Mouse (Mus musculus) kidney, embryonic 16.5 days (tissue): Measurements from ENCODE around the gene Kirrel3. TPM values are rescaled to one million over a fixed set of nuclear protein-coding genes. Genes with fewer than 3 reads are reported as not detected.

Source experiments
- ATAC-seq: fragments of 200-750 bp; cut with Nextera tagmentation; 2 replicates; pipeline ENCODE4 v1.8.0; 2017; ENCODE audit warnings: moderate TSS enrichment; ENCODE audit not compliant: low FRiP score, low TSS enrichment
- H3K27ac ChIP-seq: fragments of 300-500 bp; sonication (generic); 2 replicates; pipeline ENCODE4 v1.5.1; 2014; ENCODE audit warnings: low read length
- H3K27me3 ChIP-seq: fragments of 300-500 bp; sonication (generic); 2 replicates; pipeline ENCODE4 v1.6.1; 2014; ENCODE audit warnings: low read length, control low read depth, mixed read lengths; ENCODE audit not compliant: insufficient read depth
- H3K36me3 ChIP-seq: fragments of 300-500 bp; sonication (generic); 2 replicates; pipeline ENCODE4 v1.6.1; 2014; ENCODE audit warnings: low read length, control low read depth, mixed read lengths; ENCODE audit not compliant: insufficient read depth
- H3K4me1 ChIP-seq: fragments of 300-500 bp; sonication (generic); 2 replicates; pipeline ENCODE4 v1.6.1; 2014; ENCODE audit warnings: low read length, control low read depth, mixed read lengths; ENCODE audit not compliant: insufficient read depth
- H3K4me2 ChIP-seq: fragments of 300-500 bp; sonication (generic); replicated peaks from 2 replicates; pipeline ENCODE4 v1.6.1; 2014; ENCODE audit warnings: low read depth, low read length
- H3K4me3 ChIP-seq: fragments of 300-500 bp; sonication (generic); 2 replicates; pipeline ENCODE4 v1.5.1; 2014; ENCODE audit warnings: mild to moderate bottlenecking, low read length
- H3K9ac ChIP-seq: fragments of 300-500 bp; sonication (generic); replicated peaks from 2 replicates; pipeline ENCODE4 v1.6.1; 2014; ENCODE audit warnings: low read length
- H3K9me3 ChIP-seq: fragments of 300-500 bp; sonication (generic); 2 replicates; pipeline ENCODE4 v1.6.1; 2016; ENCODE audit warnings: low read length, control low read depth
- WGBS: fragments of 180-500 bp; shearing (Covaris S2); extraction: QIAGEN DNeasy Blood & Tissue Kit; methylation state at CpG from one replicate; pipeline ENCODE4 v1.1.7; 2014; 5-methylcytosine and 5-hydroxymethylcytosine counted together
- polyA plus RNA-seq: library from polyadenylated mRNA; unstranded; fragments of >200 nt; fragmentation: Nextera tagmentation; extraction: Ambion mirVana; gene quantifications from 2 replicates; pipeline ENCODE4 v1.2.1, GENCODE M21; 2015

Gene Kirrel3
- polyA plus RNA-seq, 1 experiment from 2014 or later, result 2.6 TPM

DNA sequence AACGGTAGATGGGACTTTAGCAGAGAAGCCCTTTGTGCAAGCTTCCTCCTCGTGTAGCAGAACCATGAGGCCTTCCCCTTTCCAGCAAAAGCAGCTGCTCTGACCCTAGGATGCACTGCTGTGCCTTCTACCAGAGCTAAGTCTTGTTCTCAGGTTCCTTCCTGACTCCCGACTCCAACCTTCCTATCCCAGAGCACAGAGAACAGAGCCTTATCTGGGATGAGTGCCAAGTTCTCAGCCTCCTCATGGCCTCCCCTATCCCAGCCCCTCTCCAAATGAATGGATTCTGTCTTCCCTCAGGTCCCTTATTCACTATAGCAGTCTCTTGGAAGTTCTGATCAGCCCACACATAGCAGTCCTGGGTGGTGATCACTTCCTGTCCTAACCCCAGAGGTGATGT is 391.5 kb downstream of the Kirrel3 start:
- Histone ChIP-seq H3K9ac (no peak overlapping the region), H3K9me3 (no peaks in the 10 kb centered on the region), H3K27me3 (no peaks in the 10 kb centered on the region), H3K36me3 (no peaks in the 10 kb centered on the region), H3K4me1 (no peaks in the 10 kb centered on the region), H3K27ac (no peak overlapping the region), H3K4me3 (no peak overlapping the region), H3K4me2 (no peak overlapping the region)
- 54% methylated on average over 3 of the region's 3 CpGs for WGBS
- ATAC-seq, result no peak

DNA sequence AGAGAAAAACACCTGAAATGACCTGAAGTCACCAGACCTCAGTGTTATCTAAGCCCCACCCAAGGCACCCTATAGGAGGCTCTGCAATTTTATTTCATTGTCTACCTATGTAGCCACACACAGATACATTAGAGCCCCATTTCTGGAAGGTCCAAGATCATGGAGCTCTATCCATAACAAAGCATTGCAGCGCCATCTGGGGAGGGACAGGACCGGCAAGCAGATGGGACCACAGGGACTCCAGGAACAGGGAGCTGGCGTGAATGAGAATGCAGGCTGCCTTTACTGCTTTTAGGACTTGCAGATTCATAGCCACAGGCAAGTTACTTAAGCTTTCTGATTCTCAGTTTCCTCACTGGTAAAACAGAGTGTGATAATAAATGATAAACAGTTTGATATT is 392.1 kb downstream of the Kirrel3 start:
- Histone ChIP-seq H3K9ac (no peak overlapping the region), H3K27ac (no peak overlapping the region), H3K27me3 (no peaks in the 10 kb centered on the region), H3K4me2 (no peak overlapping the region), H3K4me1 (no peaks in the 10 kb centered on the region), H3K36me3 (no peaks in the 10 kb centered on the region), H3K4me3 (no peak overlapping the region), H3K9me3 (no peaks in the 10 kb centered on the region)
- 68% methylated on average over 3 of the region's 3 CpGs for WGBS
- ATAC-seq, result no peak

DNA sequence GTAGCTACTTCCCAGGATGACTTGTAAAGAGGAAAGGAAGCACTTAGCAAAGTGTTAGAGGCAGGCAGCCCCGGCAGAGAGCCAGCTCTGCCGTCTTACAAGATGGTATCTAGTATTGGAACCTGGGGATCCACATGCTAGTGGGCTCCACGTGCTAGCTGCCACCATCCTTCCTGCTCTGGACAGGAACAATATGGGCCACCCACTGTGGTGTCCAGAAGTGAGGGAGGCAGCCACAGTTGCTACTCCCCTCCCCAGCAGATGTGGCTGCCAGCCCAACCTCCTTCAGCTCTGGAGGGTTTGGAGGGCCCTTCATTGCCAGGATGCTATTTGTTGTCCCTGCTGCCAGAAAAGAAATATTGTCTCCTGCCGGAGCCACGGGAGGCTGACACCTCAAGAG is 396.1 kb downstream of the Kirrel3 start:
- Histone ChIP-seq H3K4me3 (no peak overlapping the region), H3K27ac (no peak overlapping the region), H3K4me1 (no peaks in the 10 kb centered on the region), H3K27me3 (no peaks in the 10 kb centered on the region), H3K4me2 (no peak overlapping the region), H3K9me3 (no peaks in the 10 kb centered on the region), H3K36me3 (no peaks in the 10 kb centered on the region), H3K9ac (no peak overlapping the region)
- ATAC-seq, result no peak
- WGBS, result 2% methylated on average over 5 of the region's 5 CpGs

DNA sequence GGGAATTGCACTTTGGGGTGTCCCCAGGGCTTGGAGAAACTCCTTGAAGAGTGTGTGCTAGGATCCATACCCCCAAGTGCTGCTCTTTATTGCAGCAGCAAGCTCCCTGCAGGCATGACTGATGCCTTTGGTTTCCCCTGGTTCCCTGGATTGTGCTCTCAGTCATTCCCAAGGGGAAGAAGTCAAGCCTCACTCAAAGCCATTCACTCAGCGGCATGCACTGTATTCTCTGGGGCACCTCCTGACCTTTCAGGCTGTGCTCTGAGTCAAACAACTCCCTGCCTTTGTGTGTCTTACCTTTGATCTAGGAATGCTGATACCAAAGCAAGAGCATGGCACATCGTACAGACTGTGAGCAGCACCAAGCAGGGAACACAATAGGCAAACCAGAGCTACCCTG is 396.5 kb downstream of the Kirrel3 start:
- no peaks in the 10 kb centered on the region for H3K27me3 ChIP-seq
- ATAC-seq, result no peak
- no peak overlapping the region for H3K27ac ChIP-seq
- H3K9me3 ChIP-seq, result no peaks in the 10 kb centered on the region
- no peak overlapping the region for H3K4me3 ChIP-seq
- H3K36me3 ChIP-seq, result no peaks in the 10 kb centered on the region
- 11% methylated on average over 2 of the region's 2 CpGs for WGBS
- H3K4me1 ChIP-seq, result no peaks in the 10 kb centered on the region
- H3K9ac ChIP-seq, result no peak overlapping the region
- H3K4me2 ChIP-seq, result no peak overlapping the region

DNA sequence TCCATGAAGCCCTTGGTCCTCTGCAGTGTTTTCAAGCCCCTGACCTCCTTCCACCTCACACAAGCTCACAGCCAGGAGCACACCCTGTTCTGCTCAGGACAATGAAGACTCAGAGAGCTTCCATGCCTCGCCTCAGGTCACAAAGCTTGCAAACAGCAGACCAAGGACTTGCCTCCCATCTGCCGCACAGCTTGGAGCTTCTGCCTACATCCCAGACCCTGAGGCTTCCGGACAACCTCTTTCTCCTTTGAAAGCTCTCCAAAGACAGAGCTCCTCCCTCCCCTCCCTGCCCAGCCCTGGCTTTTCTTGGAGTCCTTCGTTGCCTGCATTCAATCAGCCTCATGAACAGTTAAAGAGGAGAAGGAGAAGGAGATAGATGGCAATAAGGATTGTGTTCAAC is 397.4 kb downstream of the Kirrel3 start:
- no peak overlapping the region for H3K4me3 ChIP-seq

DNA sequence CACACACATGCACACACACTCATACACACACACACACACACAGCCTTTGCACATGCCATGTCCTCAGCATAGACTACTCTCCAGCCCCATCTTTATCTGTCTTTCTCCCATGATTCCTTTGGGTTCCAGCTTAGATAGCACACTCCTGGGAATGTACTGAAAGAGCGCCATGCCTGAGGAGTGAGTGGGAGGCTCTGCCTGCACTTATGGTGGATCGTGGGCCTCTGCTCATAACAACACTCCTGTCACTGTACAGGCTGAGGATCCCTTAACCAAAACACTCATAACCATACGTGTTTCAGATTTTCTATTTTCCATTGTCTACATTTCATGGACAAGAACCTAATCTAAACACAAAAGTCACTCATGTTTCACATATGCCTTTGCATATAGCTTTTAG is 398.6 kb downstream of the Kirrel3 start:
- 87% methylated on average over 3 of the region's 3 CpGs for WGBS
- Histone ChIP-seq H3K27me3 (no peaks in the 10 kb centered on the region), H3K4me1 (no peaks in the 10 kb centered on the region), H3K4me2 (no peak overlapping the region), H3K9ac (no peak overlapping the region), H3K9me3 (no peaks in the 10 kb centered on the region), H3K27ac (no peak overlapping the region), H3K4me3 (no peak overlapping the region), H3K36me3 (no peaks in the 10 kb centered on the region)
- no peak for ATAC-seq

More for the DNA sequence above, 397.4 kb downstream of the Kirrel3 start:
- no peaks in the 10 kb centered on the region for H3K36me3 ChIP-seq
- H3K4me1 ChIP-seq, result no peaks in the 10 kb centered on the region
- ATAC-seq, result no peak
- no peaks in the 10 kb centered on the region for H3K27me3 ChIP-seq
- H3K4me2 ChIP-seq, result no peak overlapping the region
- WGBS, result 43% methylated on average over 4 of the region's 4 CpGs
- H3K27ac ChIP-seq, result no peak overlapping the region
- H3K9ac ChIP-seq, result no peak overlapping the region
- no peaks in the 10 kb centered on the region for H3K9me3 ChIP-seq

DNA sequence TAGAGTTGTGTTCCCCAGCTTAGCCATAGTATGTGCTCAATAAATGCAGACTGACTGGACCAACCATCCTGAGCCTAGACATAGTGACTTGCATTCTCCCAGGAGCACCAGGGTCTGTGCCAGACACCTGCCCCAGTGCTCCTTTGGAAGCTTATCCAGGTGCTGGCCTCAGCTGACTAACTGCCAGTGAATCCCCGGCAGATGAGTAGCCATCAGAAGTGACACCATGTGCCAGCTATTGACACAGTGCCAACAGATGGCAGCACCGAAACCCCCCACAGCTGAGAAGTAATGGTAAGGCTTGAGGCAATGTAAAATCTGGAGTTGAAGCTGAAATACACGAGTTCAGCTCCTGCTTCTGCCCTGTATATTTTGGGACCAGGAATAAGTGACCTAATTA is 399.2 kb downstream of the Kirrel3 start:
- Histone ChIP-seq H3K4me2 (no peak overlapping the region), H3K9me3 (no peaks in the 10 kb centered on the region), H3K9ac (no peak overlapping the region), H3K27me3 (no peaks in the 10 kb centered on the region), H3K4me1 (no peaks in the 10 kb centered on the region), H3K4me3 (no peak overlapping the region), H3K36me3 (no peaks in the 10 kb centered on the region), H3K27ac (no peak overlapping the region)
- 85% methylated on average over 3 of the region's 3 CpGs for WGBS
- ATAC-seq, result no peak

DNA sequence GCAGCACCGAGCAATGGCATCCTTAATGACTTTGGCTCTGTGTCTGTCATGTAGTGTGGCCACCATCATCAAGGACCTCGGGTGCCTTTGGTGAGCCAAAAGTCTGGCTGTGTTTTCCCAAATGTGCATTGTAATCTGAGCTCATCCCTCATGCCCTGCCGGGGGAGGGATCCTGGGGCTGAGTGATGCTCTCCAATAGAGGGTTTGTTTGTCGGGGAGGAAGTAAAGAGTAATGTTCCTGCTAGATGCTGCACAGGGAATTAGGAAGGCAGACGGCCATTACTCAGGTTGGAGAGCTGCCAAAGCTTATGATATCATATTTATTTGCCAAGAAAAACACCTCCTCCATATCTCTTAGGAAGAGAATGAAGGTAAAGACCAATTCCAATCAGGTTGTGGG is 401.1 kb downstream of the Kirrel3 start:
- ATAC-seq, result no peak
- no peaks in the 10 kb centered on the region for H3K36me3 ChIP-seq
- no peak overlapping the region for H3K9ac ChIP-seq
- H3K4me2 ChIP-seq, result no peak overlapping the region
- H3K27me3 ChIP-seq, result no peaks in the 10 kb centered on the region
- H3K4me3 ChIP-seq, result no peak overlapping the region
- no peaks in the 10 kb centered on the region for H3K9me3 ChIP-seq
- no peak overlapping the region for H3K27ac ChIP-seq
- no peaks in the 10 kb centered on the region for H3K4me1 ChIP-seq
- WGBS, result 5% methylated on average over 5 of the region's 5 CpGs

DNA sequence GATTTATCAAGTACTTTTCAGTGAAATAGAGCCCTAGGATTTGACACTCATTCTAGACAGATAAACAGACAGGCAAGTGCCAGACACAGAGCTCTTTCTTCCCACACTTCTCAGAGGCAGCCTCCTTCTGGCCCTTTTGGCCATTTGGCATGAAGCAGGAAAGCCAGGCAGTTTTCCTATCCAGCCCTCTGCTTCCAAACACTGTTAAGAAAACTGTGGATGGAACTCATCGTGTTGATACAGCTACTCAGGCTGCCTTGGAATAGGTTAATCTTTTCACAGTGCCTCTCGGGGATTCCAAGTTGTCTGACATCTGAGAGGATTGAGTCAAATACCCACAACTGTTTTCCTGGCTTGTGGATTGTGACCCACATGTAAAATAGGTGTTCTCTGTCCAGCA is 401.5 kb downstream of the Kirrel3 start:
- no peak for ATAC-seq
- Histone ChIP-seq H3K36me3 (no peaks in the 10 kb centered on the region), H3K9me3 (no peaks in the 10 kb centered on the region), H3K4me1 (no peaks in the 10 kb centered on the region), H3K27ac (no peak overlapping the region), H3K4me2 (no peak overlapping the region), H3K9ac (no peak overlapping the region), H3K4me3 (no peak overlapping the region), H3K27me3 (no peaks in the 10 kb centered on the region)
- 16% methylated on average over 2 of the region's 2 CpGs for WGBS

DNA sequence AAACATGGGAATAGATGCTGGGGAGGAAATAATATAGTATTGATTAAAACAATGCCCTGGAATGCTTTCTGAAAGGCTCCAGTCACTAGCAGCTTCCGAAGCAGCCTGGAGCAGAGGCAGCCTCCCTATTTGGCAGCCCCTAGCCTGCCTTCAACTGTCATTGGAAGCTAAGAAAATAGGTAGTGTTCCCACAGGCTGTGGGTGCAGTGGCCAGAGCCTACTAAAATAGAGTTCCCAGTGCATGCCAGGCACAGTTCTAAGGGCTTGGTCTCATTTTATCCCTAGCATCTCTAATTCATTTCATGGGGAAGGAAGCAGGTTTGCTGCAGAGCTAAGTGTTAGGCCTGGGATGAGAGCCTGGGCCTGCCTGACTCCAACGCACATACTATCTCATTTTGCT is 402.6 kb downstream of the Kirrel3 start:
- H3K4me3 ChIP-seq, result no peak overlapping the region
- H3K36me3 ChIP-seq, result no peaks in the 10 kb centered on the region
- no peaks in the 10 kb centered on the region for H3K4me1 ChIP-seq
- H3K9ac ChIP-seq, result no peak overlapping the region
- no peak for ATAC-seq
- H3K27ac ChIP-seq, result no peak overlapping the region
- no peak overlapping the region for H3K4me2 ChIP-seq
- 83% methylated on average over 2 of the region's 2 CpGs for WGBS
- H3K9me3 ChIP-seq, result no peaks in the 10 kb centered on the region
- H3K27me3 ChIP-seq, result no peaks in the 10 kb centered on the region

DNA sequence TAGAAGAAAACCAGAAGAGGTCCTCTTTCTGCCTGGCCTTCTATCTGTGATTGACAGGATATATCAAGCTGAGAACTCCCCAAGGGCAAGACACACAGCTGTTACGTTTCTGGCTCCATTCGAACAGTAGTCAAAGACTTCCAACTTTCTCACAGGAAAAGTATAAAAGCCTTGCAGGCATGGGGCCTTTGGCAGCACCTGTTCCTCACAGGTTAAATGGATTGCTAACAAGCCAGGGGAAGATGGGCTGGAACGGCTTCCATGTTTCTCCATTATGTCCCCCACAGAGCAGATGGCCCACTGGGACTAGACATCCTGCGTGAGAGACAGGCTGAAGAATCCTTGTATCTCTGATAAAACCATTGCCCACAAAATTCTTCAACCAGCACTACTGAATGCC is 415.5 kb downstream of the Kirrel3 start:
- no peaks in the 10 kb centered on the region for H3K9me3 ChIP-seq
- no peaks in the 10 kb centered on the region for H3K4me1 ChIP-seq
- no peak overlapping the region for H3K4me3 ChIP-seq
- H3K9ac ChIP-seq, result no peak overlapping the region
- no peaks in the 10 kb centered on the region for H3K27me3 ChIP-seq
- WGBS, result 84% methylated on average over 4 of the region's 4 CpGs
- no peaks in the 10 kb centered on the region for H3K36me3 ChIP-seq
- no peak for ATAC-seq
- no peak overlapping the region for H3K4me2 ChIP-seq
- H3K27ac ChIP-seq, result no peak overlapping the region
